Mouse (Mus musculus): ENCODE data around the gene Paip2b. TPM values are rescaled to one million over a fixed set of nuclear protein-coding genes. Genes with fewer than 3 reads are reported as not detected.
"Not testable (repeated sequence)": the region's sequence is repeated elsewhere in the genome, so short reads cannot be mapped to it uniquely, and the experiment has no call there.

Paip2b gene
- polyA plus RNA-seq, 1 experiment from 2014 or later = 27.5 TPM

GRCm38 (mm10) chr6:83791251-83791890, 40.2 kb downstream of the Paip2b start:
- DNase-seq (ENCODE audit: low spot score) (no peak), ATAC-seq (replicated peaks; ENCODE audit: low FRiP score) (no peak)
- H3K9ac ChIP-seq (ENCODE audit: low read length) = no peak overlapping the region
- H3K4me3 ChIP-seq (ENCODE audit: low read depth, low read length) = no peak overlapping the region
- H3K36me3 ChIP-seq (ENCODE audit: control insufficient read depth, insufficient read depth, low read length) = no peaks in the 10 kb centered on the region
- H3K9me3 ChIP-seq (ENCODE audit: control insufficient read depth, low read length) = no peaks in the 10 kb centered on the region
- no peaks in the 10 kb centered on the region for H3K27me3 ChIP-seq (ENCODE audit: control insufficient read depth, insufficient read depth, low read length)
- no peak overlapping the region for H3K4me2 ChIP-seq (ENCODE audit: low read depth, low read length, severe bottlenecking)
- 73% methylated on average over 4 of the region's 4 CpGs for WGBS
- peaks cover 6% of the 10 kb centered on the region; the same call in 1 of the 2 replicates for H3K4me1 ChIP-seq (replicated peaks; ENCODE audit: control insufficient read depth, insufficient read depth, low read length)
- no peak overlapping the region for H3K27ac ChIP-seq (ENCODE audit: low read depth, low read length)

- not testable (repeated sequence) for H3K9me3 ChIP-seq (ENCODE audit: control insufficient read depth, low read length); H3K4me3 ChIP-seq (ENCODE audit: low read depth, low read length); H3K27ac ChIP-seq (ENCODE audit: low read depth, low read length); ATAC-seq (replicated peaks; ENCODE audit: low FRiP score); H3K36me3 ChIP-seq (ENCODE audit: control insufficient read depth, insufficient read depth, low read length); DNase-seq (ENCODE audit: low spot score); H3K4me1 ChIP-seq (replicated peaks; ENCODE audit: control insufficient read depth, insufficient read depth, low read length); H3K4me2 ChIP-seq (ENCODE audit: low read depth, low read length, severe bottlenecking); H3K27me3 ChIP-seq (ENCODE audit: control insufficient read depth, insufficient read depth, low read length); H3K9ac ChIP-seq (ENCODE audit: low read length)
- WGBS = 91% methylated on average over 5 of the region's 5 CpGs
Observed at GRCm38 (mm10) chr6:83790533-83790932, 41.0 kb downstream of the Paip2b start.

GRCm38 (mm10) chr6:83788554-83788953, 43.0 kb downstream of the Paip2b start:
- Histone ChIP-seq H3K4me3 (ENCODE audit: low read depth, low read length) (no peak overlapping the region), H3K9ac (ENCODE audit: low read length) (no peak overlapping the region), H3K4me1 (replicated peaks; ENCODE audit: control insufficient read depth, insufficient read depth, low read length) (0 out of 2 replicates have a peak, but pooled peaks cover 2% of the 10 kb centered on the region), H3K4me2 (ENCODE audit: low read depth, low read length, severe bottlenecking) (no peak overlapping the region), H3K27me3 (ENCODE audit: control insufficient read depth, insufficient read depth, low read length) (no peaks in the 10 kb centered on the region), H3K27ac (ENCODE audit: low read depth, low read length) (no peak overlapping the region), H3K36me3 (ENCODE audit: control insufficient read depth, insufficient read depth, low read length) (no peaks in the 10 kb centered on the region), H3K9me3 (ENCODE audit: control insufficient read depth, low read length) (no peaks in the 10 kb centered on the region)
- 40% methylated on average over 7 of the region's 7 CpGs for WGBS
- DNase-seq (ENCODE audit: low spot score) = no peak
- no peak for ATAC-seq (replicated peaks; ENCODE audit: low FRiP score)

- Histone ChIP-seq H3K27ac (ENCODE audit: low read depth, low read length) (no peak overlapping the region), H3K4me2 (ENCODE audit: low read depth, low read length, severe bottlenecking) (no peak overlapping the region), H3K4me3 (ENCODE audit: low read depth, low read length) (no peak overlapping the region), H3K9me3 (ENCODE audit: control insufficient read depth, low read length) (no peaks in the 10 kb centered on the region), H3K27me3 (ENCODE audit: control insufficient read depth, insufficient read depth, low read length) (no peaks in the 10 kb centered on the region), H3K4me1 (replicated peaks; ENCODE audit: control insufficient read depth, insufficient read depth, low read length) (0 out of 2 replicates have a peak, but pooled peaks cover 2% of the 10 kb centered on the region), H3K9ac (ENCODE audit: low read length) (no peak overlapping the region), H3K36me3 (ENCODE audit: control insufficient read depth, insufficient read depth, low read length) (no peaks in the 10 kb centered on the region)
- 79% methylated on average over 3 of the region's 3 CpGs for WGBS
- DNase-seq (ENCODE audit: low spot score) (no peak), ATAC-seq (replicated peaks; ENCODE audit: low FRiP score) (no peak)
Observed at GRCm38 (mm10) chr6:83786426-83786825, 45.1 kb downstream of the Paip2b start.

GRCm38 (mm10) chr6:83779026-83779425, 52.5 kb downstream of the Paip2b start:
- no peak overlapping the region for H3K27ac ChIP-seq (ENCODE audit: low read depth, low read length)
- no peaks in the 10 kb centered on the region for H3K36me3 ChIP-seq (ENCODE audit: control insufficient read depth, insufficient read depth, low read length)
- H3K9me3 ChIP-seq (ENCODE audit: control insufficient read depth, low read length) = no peaks in the 10 kb centered on the region
- no peak overlapping the region for H3K4me2 ChIP-seq (ENCODE audit: low read depth, low read length, severe bottlenecking)
- H3K27me3 ChIP-seq (ENCODE audit: control insufficient read depth, insufficient read depth, low read length) = no peaks in the 10 kb centered on the region
- H3K9ac ChIP-seq (ENCODE audit: low read length) = no peak overlapping the region
- ATAC-seq (replicated peaks; ENCODE audit: low FRiP score) (no peak), DNase-seq (ENCODE audit: low spot score) (peak; percentile 66)
- peaks cover 6% of the 10 kb centered on the region for H3K4me1 ChIP-seq (replicated peaks; ENCODE audit: control insufficient read depth, insufficient read depth, low read length)
- 9% methylated on average over 5 of the region's 5 CpGs for WGBS
- no peak overlapping the region for H3K4me3 ChIP-seq (ENCODE audit: low read depth, low read length)

- Histone ChIP-seq H3K9me3 (ENCODE audit: control insufficient read depth, low read length) (no peaks in the 10 kb centered on the region), H3K27me3 (ENCODE audit: control insufficient read depth, insufficient read depth, low read length) (no peaks in the 10 kb centered on the region), H3K36me3 (ENCODE audit: control insufficient read depth, insufficient read depth, low read length) (no peaks in the 10 kb centered on the region), H3K4me3 (ENCODE audit: low read depth, low read length) (no peak overlapping the region), H3K4me2 (ENCODE audit: low read depth, low read length, severe bottlenecking) (no peak overlapping the region), H3K27ac (ENCODE audit: low read depth, low read length) (no peak overlapping the region), H3K9ac (ENCODE audit: low read length) (no peak overlapping the region), H3K4me1 (replicated peaks; ENCODE audit: control insufficient read depth, insufficient read depth, low read length) (peaks cover 10% of the 10 kb centered on the region)
- no peak for ATAC-seq (replicated peaks; ENCODE audit: low FRiP score)
- 89% methylated on average over 7 of the region's 7 CpGs for WGBS
- DNase-seq (ENCODE audit: low spot score) = no peak
Observed at GRCm38 (mm10) chr6:83778306-83778705, 53.2 kb downstream of the Paip2b start.

GRCm38 (mm10) chr6:83775638-83776293, 55.8 kb downstream of the Paip2b start, which contains the start of gene Tex261:
Gene Tex261, minus strand, starts transcription at chr6:83775813.
- peak within 1 kb of the TSS; percentile 85 for H3K9ac ChIP-seq (ENCODE audit: low read length)
- no peaks in the 10 kb centered on the region for H3K36me3 ChIP-seq (ENCODE audit: control insufficient read depth, insufficient read depth, low read length)
- peak within 1 kb of the TSS; percentile 81 for H3K4me3 ChIP-seq (ENCODE audit: low read depth, low read length)
- H3K4me1 ChIP-seq (replicated peaks; ENCODE audit: control insufficient read depth, insufficient read depth, low read length) = peaks cover 10% of the 10 kb centered on the region
- peak within 1 kb of the TSS; percentile 83 for H3K4me2 ChIP-seq (ENCODE audit: low read depth, low read length, severe bottlenecking)
- peak; percentile 94 for DNase-seq (ENCODE audit: low spot score)
- H3K9me3 ChIP-seq (ENCODE audit: control insufficient read depth, low read length) = no peaks in the 10 kb centered on the region
- H3K27me3 ChIP-seq (ENCODE audit: control insufficient read depth, insufficient read depth, low read length) = no peaks in the 10 kb centered on the region
- under 1% methylated on average over 45 of the region's 45 CpGs for WGBS
- peak within 1 kb of the TSS; percentile 68 for H3K27ac ChIP-seq (ENCODE audit: low read depth, low read length)
- peak; percentile 94 for ATAC-seq (replicated peaks; ENCODE audit: low FRiP score)

GRCm38 (mm10) chr6:83774781-83775563, 56.6 kb downstream of the Paip2b start:
- no peaks in the 10 kb centered on the region for H3K9me3 ChIP-seq (ENCODE audit: control insufficient read depth, low read length)
- DNase-seq (ENCODE audit: low spot score) = peak; percentile 58
- ATAC-seq (replicated peaks; ENCODE audit: low FRiP score) = no peak
- 2% methylated on average over 14 of the region's 14 CpGs for WGBS
- H3K9ac ChIP-seq (ENCODE audit: low read length) = peak overlapping the region; percentile 85
- peak overlapping the region; percentile 83 for H3K4me2 ChIP-seq (ENCODE audit: low read depth, low read length, severe bottlenecking)
- H3K27ac ChIP-seq (ENCODE audit: low read depth, low read length) = no peak overlapping the region
- H3K36me3 ChIP-seq (ENCODE audit: control insufficient read depth, insufficient read depth, low read length) = no peaks in the 10 kb centered on the region
- H3K4me3 ChIP-seq (ENCODE audit: low read depth, low read length) = peak overlapping the region; percentile 81
- H3K27me3 ChIP-seq (ENCODE audit: control insufficient read depth, insufficient read depth, low read length) = no peaks in the 10 kb centered on the region
- peaks cover 10% of the 10 kb centered on the region for H3K4me1 ChIP-seq (replicated peaks; ENCODE audit: control insufficient read depth, insufficient read depth, low read length)
